Mouse (Mus musculus) liver, adult (tissue): ENCODE measurements around the gene Myom3.

Source experiments
- GATA4 ChIP-seq: IDR thresholded peaks from 2 replicates; pipeline ENCODE4 v1.6.1; 2014; ENCODE audit warnings: mild to moderate bottlenecking, low read length; ENCODE audit not compliant: insufficient replicate concordance

Myom3 gene

GRCm38 (mm10) chr4:135774496-135774895 is 15.0 kb downstream of the Myom3 start:
- TF ChIP-seq GATA4: no peak

DNA sequence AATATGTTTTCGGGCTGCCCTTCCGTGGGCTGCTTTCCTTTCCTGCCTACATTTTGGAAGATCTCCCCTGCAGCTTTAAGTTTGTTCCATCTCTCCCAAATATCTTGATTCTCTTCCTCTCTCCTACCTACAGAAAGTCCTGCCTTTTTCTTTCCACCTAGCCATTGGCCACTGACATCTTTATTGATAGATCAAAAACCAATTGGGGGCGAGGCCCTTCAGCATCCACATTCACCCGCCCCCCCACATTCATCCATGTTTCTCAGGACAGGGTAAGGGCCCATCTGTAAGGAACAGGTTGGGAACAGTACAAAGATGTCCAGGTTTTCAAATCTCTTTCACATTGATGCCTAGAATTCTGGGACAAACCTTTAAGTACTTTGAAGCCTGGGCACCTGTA is 17.3 kb downstream of the Myom3 start:
- TF ChIP-seq GATA4: no peak

DNA sequence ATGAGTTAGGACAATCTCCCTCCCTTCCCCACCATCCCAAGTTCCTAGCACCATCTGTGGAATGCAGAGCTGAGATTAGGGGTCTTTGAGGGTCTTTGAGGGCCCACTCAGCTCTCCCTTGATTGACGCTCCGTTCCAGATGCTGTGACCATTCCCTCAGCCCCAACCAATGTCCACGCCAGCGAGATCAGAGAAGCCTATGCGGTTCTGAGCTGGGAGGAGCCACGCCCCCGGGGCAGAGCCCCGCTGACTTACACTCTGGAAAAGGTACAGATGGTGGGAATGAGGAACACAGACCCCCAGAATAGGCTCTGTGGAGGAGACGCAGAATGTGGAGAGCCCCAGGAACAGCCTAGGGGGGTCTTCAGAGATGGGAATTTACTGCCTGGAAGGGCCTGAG is 20.1 kb downstream of the Myom3 start:
- no peak for TF ChIP-seq GATA4

DNA sequence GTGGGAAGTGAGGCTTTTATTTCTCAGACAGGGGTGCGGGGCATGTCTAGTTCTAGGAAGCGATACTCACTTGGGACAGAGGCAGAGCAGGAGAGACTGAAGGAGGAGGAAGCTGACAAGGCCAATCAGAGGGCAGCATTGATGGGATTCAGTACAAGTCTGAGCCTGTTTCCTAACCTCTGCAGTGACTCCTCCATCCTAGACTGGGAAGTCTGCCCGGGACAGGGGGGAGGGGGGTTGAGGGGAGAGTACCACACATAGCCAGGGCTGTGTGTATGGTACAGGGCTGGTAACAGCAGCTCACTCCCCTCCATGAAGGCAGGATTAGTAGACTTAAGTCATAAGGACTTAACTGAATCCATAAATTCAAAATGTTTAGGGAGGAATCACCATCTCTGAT is 20.7 kb downstream of the Myom3 start:
- no peak for TF ChIP-seq GATA4

DNA sequence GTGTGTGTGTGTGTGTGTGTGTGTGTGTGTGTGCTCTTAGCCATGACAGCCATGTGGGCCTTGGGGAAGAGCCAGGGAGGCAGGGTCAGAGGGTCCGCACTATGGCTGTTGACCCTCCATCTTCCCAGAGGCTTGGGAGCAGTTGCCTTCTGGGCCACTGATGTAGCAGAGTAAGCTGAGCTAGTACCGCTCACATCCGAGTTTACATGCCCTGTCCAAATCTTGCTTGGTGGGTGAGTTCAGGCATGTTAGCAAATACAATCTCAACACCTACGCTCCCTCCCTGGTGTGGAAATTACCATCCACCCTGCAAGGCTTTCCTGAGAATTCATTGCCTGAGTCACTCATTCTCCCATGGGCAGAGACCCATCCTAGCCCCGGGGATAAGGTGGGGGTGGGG is 21.8 kb downstream of the Myom3 start:
- TF ChIP-seq GATA4: no peak

DNA sequence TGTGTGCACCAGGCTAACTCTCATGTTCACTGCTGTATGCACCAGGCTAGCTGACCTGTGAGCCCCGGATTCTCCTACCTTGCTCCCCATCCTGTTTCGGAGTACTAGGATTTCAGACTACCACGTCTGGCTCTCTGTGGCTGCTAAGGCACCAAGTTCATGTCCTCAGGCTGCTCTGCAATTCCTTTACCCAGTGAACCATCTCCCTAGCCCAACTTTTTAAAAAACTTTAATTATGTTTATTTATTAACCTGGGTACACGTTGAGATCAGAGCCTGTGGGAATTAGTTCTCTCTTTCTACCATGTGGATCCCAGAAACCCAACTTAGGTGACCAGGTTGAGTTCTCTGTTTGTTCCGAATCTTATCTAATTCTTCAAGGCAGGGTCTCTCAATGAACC is 27.1 kb downstream of the Myom3 start:
- TF ChIP-seq GATA4: no peak

DNA sequence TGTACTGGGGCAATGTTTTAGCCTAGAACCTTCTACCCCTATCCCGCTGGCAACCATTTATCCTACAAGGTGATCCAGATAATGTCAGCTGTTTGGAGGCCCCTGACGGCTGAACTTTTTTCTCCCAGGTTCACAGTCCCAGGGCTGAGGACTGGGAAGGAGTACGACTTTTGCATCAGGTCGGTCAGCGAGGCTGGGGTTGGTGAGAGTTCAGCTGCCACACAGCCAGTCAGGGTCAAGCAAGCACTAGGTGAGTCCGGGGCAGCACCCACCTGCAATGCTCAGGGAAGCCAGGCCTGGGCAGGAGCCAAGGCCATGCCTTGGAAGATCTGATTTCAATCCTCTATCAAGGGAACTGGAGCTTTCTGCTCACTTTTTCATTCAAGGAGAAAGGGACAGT is 27.8 kb downstream of the Myom3 start:
- no peak for TF ChIP-seq GATA4

- TF ChIP-seq GATA4: no peak
These were observed 29.6 kb downstream of the Myom3 start for GRCm38 (mm10) chr4:135789135-135789534.

- no peak for TF ChIP-seq GATA4
These were observed 33.3 kb downstream of the Myom3 start for GRCm38 (mm10) chr4:135792821-135793220.

DNA sequence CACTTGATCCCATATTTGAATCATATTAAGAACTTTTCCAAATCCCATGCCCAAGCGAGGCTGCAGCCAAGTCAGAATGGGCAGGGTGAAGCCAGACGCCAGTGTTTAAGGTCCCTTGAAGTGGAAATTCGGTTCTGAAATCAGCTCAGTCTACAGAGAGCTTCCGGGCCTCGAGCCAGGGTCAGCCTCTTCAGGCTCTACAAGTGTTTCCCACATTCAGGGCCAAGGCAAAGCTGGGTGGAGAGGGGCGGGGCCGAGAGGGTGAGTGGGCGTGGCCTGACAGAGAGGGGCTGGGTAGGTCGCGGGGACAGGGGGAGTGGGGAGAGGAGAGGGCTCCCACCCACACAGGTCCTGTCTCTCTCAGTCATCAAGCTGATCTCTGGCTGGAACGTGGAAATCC is 38.4 kb downstream of the Myom3 start:
- TF ChIP-seq GATA4: no peak

DNA sequence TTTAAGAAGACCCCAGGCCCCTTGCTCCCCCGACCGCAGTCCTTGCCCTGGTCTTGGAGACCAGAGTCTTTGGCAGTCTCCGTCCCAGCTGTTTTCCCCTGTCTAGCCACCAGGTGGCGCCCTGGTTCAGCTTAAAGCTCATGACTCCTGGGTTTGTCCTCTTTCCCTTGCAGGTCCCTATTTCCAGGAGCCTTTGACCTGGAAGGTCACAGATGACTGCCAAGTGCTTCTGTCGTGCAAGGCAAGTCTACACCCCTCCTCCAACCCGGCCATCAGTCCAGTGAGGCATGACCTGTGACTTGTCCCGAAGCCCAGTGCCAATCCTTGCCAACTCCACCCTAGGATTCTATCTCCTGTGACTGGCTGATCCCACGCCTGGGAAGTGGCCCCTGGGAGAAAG is 42.0 kb downstream of the Myom3 start:
- TF ChIP-seq GATA4: no peak

- TF ChIP-seq GATA4: no peak
These were observed 43.8 kb downstream of the Myom3 start for GRCm38 (mm10) chr4:135803299-135803698.

GRCm38 (mm10) chr4:135804169-135804568 is 44.7 kb downstream of the Myom3 start:
- no peak for TF ChIP-seq GATA4

- no peak for TF ChIP-seq GATA4
These were observed 55.4 kb downstream of the Myom3 start for GRCm38 (mm10) chr4:135814896-135815295.

DNA sequence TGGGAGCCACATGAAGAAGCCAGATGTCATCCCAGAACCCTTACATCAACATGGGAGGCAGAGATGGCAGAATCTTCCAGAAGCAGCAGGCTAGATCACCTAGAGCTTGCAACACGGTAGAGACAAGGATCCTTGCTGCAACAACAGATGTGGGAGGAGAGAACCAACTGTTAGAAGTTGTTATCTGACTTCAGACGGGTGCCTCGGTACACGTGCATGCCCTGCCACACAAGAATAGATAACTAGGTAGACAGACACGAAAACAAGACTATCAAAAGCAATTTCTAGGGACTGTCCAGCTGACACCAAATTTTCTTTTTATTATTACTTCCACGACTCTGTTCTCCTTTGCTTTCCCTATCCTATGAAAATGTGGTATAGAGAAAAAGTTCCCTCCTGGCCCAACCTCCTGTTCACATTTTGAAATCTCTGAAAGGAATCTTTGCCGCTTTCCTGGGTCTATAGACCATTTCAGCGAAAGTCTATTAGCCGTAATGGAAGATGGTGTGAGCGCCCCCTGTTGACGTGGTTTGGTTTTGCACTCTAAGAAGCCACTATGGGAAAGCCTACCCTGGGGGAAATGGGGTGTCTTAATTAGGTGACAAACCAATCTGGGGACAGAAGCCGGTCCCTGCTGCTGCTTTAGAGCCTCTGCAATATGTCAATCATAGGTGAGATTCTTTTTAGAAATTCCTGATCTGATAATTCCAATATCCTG is 57.5 kb downstream of the Myom3 start:
- no peak for TF ChIP-seq GATA4

DNA sequence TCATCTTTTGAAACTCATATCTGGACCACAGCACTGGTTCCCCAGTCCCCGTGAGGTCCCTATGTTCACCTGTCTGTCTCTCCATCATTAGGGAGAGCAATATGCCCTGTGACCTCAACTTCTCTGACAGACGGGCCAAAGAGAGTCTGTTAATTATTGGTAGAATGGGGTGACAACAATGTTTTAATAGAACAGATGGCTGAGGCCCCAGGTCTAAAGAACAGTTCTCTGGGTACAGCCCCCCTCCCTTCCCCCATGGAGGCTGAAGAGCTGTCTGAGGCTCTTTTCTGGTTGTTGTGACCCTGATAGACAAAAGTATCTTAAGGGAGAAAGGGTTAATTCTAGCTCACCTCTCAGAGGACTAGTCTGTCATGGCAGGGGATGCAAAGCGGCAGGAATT is 58.9 kb downstream of the Myom3 start:
- TF ChIP-seq GATA4: no peak

DNA sequence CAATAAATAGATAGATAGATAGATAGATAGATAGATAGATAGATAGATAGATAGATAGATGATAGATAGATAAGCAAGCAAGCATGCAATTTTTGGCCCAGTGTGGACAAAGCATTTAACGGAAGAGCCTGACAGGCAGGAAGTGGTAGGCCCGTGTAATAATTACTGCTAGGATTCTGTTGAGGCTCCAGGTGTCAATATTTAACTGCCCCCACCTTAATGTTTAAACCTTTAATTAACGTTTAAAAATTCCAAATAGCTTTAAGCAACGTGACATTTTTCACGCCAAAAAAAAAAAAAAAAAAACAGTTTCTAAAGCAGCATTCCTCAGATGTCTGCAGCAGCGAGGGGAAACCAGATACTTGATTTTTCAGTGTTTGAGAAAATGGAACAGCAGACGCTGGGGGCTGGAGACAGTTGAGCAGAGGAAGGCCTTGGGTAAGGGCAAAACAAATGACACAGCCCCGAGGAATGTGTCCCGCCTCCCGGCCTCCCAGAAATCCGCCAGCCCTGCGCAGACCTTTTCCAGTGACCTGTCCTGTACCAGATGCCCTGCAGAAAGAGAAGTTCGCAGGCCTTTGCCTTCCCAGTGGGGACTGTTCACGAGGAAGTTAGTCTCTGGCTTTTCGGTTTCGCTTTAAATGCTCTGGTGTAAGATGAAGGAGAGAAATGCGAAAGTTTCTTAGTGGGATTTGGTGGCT is 60.5 kb downstream of the Myom3 start:
- TF ChIP-seq GATA4: no peak
